Mouse (Mus musculus): ENCODE data around the gene Fabp3. TPM values are rescaled to one million over a fixed set of nuclear protein-coding genes. Genes with fewer than 3 reads are reported as not detected.

The Fabp3 gene
- total and polyA plus RNA-seq, 3 experiments, result 5,566 to 6,657 (median 6,234) TPM

DNA sequence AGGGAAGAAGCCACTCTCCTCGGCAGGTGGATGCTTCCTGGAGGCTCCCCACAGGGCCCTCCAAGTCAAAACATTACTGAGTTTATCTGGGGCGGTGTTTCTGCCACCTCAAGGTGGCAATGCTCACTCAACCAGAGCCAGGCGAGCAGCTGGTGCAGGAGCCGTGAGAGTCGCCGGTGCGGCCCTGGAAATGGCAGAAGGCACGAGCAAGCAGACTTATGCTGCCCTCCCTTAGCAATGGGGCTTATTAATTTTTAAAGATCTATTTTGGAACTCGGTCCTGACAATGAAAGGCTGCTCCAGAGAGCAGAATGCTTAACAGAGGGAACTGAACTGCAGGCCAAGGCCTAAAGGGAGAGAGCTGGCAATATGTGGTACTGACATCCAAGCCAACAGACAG is 19.0 kb downstream of the Fabp3 start:
- H3K27me3 ChIP-seq (ENCODE audit: control insufficient read depth, insufficient read depth, low read length), result no peaks in the 10 kb centered on the region
- intact Hi-C loops (cut with DNase I), result no loop called here
- H3K27ac ChIP-seq, result no peak overlapping the region; the same call in 1 of the 2 replicates
- no peak for DNase-seq
- peak; percentile 25; the same call in 1 of the 2 replicates for TF ChIP-seq CTCF (IDR thresholded peaks at IDR 0.05)
- no peak for TF ChIP-seq EP300 (IDR thresholded peaks at IDR 0.05; ENCODE audit: insufficient read depth, low read depth, low read length)
- H3K36me3 ChIP-seq (ENCODE audit: control insufficient read depth, insufficient read depth, low read length), result no peaks in the 10 kb centered on the region
- no peak overlapping the region for H3K4me3 ChIP-seq
- WGBS, result 76% methylated on average over 9 of the region's 9 CpGs
- H3K4me1 ChIP-seq (ENCODE audit: control insufficient read depth, insufficient read depth, low read length), result peaks cover 1% of the 10 kb centered on the region; the same call in 1 of the 2 replicates
- no peak overlapping the region for H3K9ac ChIP-seq (ENCODE audit: low read depth, low read length)
- no peaks in the 10 kb centered on the region for H3K79me2 ChIP-seq (replicated peaks; ENCODE audit: control insufficient read depth, insufficient read depth, low read length)

DNA sequence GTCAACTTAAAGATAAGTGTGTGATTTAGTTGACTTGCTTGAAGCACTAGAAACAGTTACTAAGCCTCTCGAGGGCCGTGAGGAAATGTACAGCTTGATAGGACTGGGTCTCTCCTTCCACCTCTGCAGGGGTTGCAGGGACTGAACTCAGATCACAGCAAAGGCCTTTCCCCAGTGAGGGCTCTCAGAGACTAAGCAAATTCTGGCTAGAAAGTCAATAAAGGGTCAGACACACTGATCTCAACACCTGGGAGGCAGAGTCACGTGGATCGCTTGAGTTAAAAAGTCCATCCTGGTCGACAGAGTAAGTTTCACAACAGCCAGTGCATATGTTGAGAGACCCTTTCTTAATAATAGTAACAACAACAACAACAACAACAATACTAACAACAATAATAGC is 27.5 kb downstream of the Fabp3 start:
- DNase-seq, result no peak
- no peak overlapping the region for H3K9ac ChIP-seq (ENCODE audit: low read depth, low read length)
- no peaks in the 10 kb centered on the region for H3K27me3 ChIP-seq (ENCODE audit: control insufficient read depth, insufficient read depth, low read length)
- no peaks in the 10 kb centered on the region for H3K36me3 ChIP-seq (ENCODE audit: control insufficient read depth, insufficient read depth, low read length)
- no peak overlapping the region for H3K27ac ChIP-seq
- no peaks in the 10 kb centered on the region for H3K79me2 ChIP-seq (replicated peaks; ENCODE audit: control insufficient read depth, insufficient read depth, low read length)
- no peaks in the 10 kb centered on the region for H3K4me1 ChIP-seq (ENCODE audit: control insufficient read depth, insufficient read depth, low read length)
- 94% methylated on average over 5 of the region's 5 CpGs for WGBS
- TF ChIP-seq EP300 (IDR thresholded peaks at IDR 0.05; ENCODE audit: insufficient read depth, low read depth, low read length) (no peak), CTCF (IDR thresholded peaks at IDR 0.05) (no peak), POLR2A (IDR thresholded peaks at IDR 0.05; ENCODE audit: insufficient read depth, low read depth, low read length) (no peak)
- H3K4me3 ChIP-seq, result no peak overlapping the region
- intact Hi-C loops (cut with DNase I), result loop anchor here (5.0 kb wide), 1 partner anchor 139 kb away; no protein-coding TSS in a partner anchor

- H3K27me3 ChIP-seq (ENCODE audit: control insufficient read depth, insufficient read depth, low read length), result no peaks in the 10 kb centered on the region
- no peak overlapping the region for H3K4me3 ChIP-seq
- TF ChIP-seq POLR2A (IDR thresholded peaks at IDR 0.05; ENCODE audit: insufficient read depth, low read depth, low read length), result no peak
- TF ChIP-seq CTCF (IDR thresholded peaks at IDR 0.05), result peak; percentile 94
- 16% methylated on average over 4 of the region's 4 CpGs for WGBS
- intact Hi-C loops (cut with DNase I), result loop anchor here (1.0 kb wide), 1 partner anchor 193 kb away; no protein-coding TSS in a partner anchor
- no peak overlapping the region for H3K9ac ChIP-seq (ENCODE audit: low read depth, low read length)
- H3K27ac ChIP-seq, result no peak overlapping the region
- H3K4me1 ChIP-seq (ENCODE audit: control insufficient read depth, insufficient read depth, low read length), result no peaks in the 10 kb centered on the region
- H3K79me2 ChIP-seq (replicated peaks; ENCODE audit: control insufficient read depth, insufficient read depth, low read length), result no peaks in the 10 kb centered on the region
- DNase-seq, result peak; percentile 29 to 54
- no peaks in the 10 kb centered on the region for H3K36me3 ChIP-seq (ENCODE audit: control insufficient read depth, insufficient read depth, low read length)
These were observed 33.3 kb downstream of the Fabp3 start for GRCm38 (mm10) chr4:130341691-130342090.

GRCm38 (mm10) chr4:130349666-130350065 is 41.3 kb downstream of the Fabp3 start:
- Histone ChIP-seq H3K36me3 (ENCODE audit: control insufficient read depth, insufficient read depth, low read length) (no peaks in the 10 kb centered on the region), H3K9ac (ENCODE audit: low read depth, low read length) (no peak overlapping the region), H3K4me3 (no peak overlapping the region), H3K4me1 (ENCODE audit: control insufficient read depth, insufficient read depth, low read length) (no peaks in the 10 kb centered on the region), H3K79me2 (replicated peaks; ENCODE audit: control insufficient read depth, insufficient read depth, low read length) (no peaks in the 10 kb centered on the region), H3K27me3 (ENCODE audit: control insufficient read depth, insufficient read depth, low read length) (no peaks in the 10 kb centered on the region), H3K27ac (no peak overlapping the region)
- DNase-seq, result no peak
- TF ChIP-seq CTCF (IDR thresholded peaks at IDR 0.05), result peak; percentile 47
- no peak for TF ChIP-seq POLR2A (IDR thresholded peaks at IDR 0.05; ENCODE audit: insufficient read depth, low read depth, low read length)
- TF ChIP-seq EP300 (IDR thresholded peaks at IDR 0.05; ENCODE audit: insufficient read depth, low read depth, low read length), result no peak
- intact Hi-C loops (cut with DNase I), result no loop called here
- WGBS, result 94% methylated on average over 6 of the region's 6 CpGs

GRCm38 (mm10) chr4:130350690-130351422 is 42.5 kb downstream of the Fabp3 start:
- Histone ChIP-seq H3K79me2 (replicated peaks; ENCODE audit: control insufficient read depth, insufficient read depth, low read length) (no peaks in the 10 kb centered on the region), H3K27me3 (ENCODE audit: control insufficient read depth, insufficient read depth, low read length) (no peaks in the 10 kb centered on the region), H3K36me3 (ENCODE audit: control insufficient read depth, insufficient read depth, low read length) (no peaks in the 10 kb centered on the region), H3K27ac (no peak overlapping the region), H3K4me1 (ENCODE audit: control insufficient read depth, insufficient read depth, low read length) (no peaks in the 10 kb centered on the region), H3K4me3 (no peak overlapping the region), H3K9ac (ENCODE audit: low read depth, low read length) (no peak overlapping the region)
- TF ChIP-seq CTCF (IDR thresholded peaks at IDR 0.05), result peak; percentile 19; the same call in 1 of the 2 replicates
- TF ChIP-seq EP300 (IDR thresholded peaks at IDR 0.05; ENCODE audit: insufficient read depth, low read depth, low read length), result no peak
- TF ChIP-seq POLR2A (IDR thresholded peaks at IDR 0.05; ENCODE audit: insufficient read depth, low read depth, low read length), result no peak
- 83% methylated on average over 16 of the region's 16 CpGs for WGBS
- intact Hi-C loops (cut with DNase I), result no loop called here
- no peak for DNase-seq

GRCm38 (mm10) chr4:130352588-130352987 is 44.2 kb downstream of the Fabp3 start:
- H3K79me2 ChIP-seq (replicated peaks; ENCODE audit: control insufficient read depth, insufficient read depth, low read length), result no peaks in the 10 kb centered on the region
- no peak overlapping the region for H3K9ac ChIP-seq (ENCODE audit: low read depth, low read length)
- no peaks in the 10 kb centered on the region for H3K4me1 ChIP-seq (ENCODE audit: control insufficient read depth, insufficient read depth, low read length)
- intact Hi-C loops (cut with DNase I), result no loop called here
- H3K4me3 ChIP-seq, result no peak overlapping the region
- TF ChIP-seq POLR2A (IDR thresholded peaks at IDR 0.05; ENCODE audit: insufficient read depth, low read depth, low read length) (no peak), EP300 (IDR thresholded peaks at IDR 0.05; ENCODE audit: insufficient read depth, low read depth, low read length) (no peak), CTCF (IDR thresholded peaks at IDR 0.05) (no peak)
- no peak for DNase-seq
- WGBS, result 87% methylated on average over 7 of the region's 7 CpGs
- H3K27ac ChIP-seq, result no peak overlapping the region
- H3K36me3 ChIP-seq (ENCODE audit: control insufficient read depth, insufficient read depth, low read length), result no peaks in the 10 kb centered on the region
- H3K27me3 ChIP-seq (ENCODE audit: control insufficient read depth, insufficient read depth, low read length), result no peaks in the 10 kb centered on the region

Data from heart, adult 2 months (tissue).